Mouse (Mus musculus) heart, adult 9 months (tissue): ENCODE measurements around the gene Usp18.
A peak's percentile ranks its signal among the peaks of the same experiment; 100 is the strongest.

ENCODE experiments used
- DNase-seq, 2 experiments: peaks; one replicate each; pipeline ENCODE4 v3.0.0; 2022; ENCODE audit warnings: low spot score in 2 of 2

Usp18 gene

DNA sequence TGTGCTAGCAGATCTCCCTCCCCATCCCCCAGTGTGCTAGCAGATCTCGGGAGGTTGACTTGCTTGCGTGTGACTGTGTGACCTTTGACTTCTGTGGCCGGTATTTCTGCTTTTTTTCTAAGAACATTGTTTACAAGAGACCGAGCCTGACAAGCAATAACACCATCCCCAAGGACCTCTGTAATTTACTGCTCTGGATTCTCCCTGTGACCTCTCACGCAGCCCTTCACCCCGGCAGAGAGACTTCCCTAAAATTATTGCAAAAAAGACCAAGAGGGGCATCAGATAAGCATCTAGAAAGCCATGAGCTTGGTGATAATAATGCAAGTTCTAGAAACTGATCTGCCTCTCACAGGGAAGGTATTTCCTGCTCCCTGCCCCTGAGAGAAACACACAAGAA, 20.7 kb upstream of the Usp18 start:
- no peak for DNase-seq

DNA sequence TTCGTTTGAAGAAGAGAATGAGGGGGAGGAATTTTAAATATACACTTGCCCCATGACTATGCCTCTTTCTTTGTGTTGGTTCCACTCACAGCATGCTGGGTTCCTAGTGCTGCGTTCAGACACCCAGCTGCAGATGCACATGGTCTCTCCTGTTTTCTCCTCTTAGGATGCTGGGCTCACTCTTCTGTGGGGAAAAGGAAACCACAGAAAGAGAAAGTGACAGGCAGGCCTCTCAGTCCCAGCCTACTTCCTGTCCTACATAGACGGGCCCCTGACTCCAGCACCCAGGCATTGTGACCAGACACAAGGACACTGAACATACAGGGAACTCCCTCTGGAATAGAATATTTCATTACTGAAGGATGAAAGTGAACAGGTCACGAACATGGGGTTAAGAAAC, 19.7 kb upstream of the Usp18 start:
- no peak for DNase-seq

DNA sequence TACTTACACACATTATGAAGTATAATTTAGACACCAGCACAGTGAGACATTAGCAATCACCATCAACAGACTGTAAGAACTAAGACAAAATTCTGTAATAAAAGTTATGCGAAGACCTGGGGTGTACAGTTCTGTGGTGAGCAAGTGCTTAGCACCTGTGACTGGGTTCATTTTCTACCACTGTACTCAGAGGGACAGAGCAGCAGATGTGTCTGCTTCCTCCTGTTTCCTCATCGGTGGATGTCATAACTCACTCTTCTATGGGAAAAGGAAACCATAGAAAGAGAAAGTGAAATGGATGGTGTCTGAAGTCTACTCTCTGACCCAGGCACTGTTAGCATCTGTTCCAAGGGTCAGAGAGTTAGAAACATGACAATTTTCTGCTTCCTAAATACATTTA, 19.0 kb upstream of the Usp18 start:
- DNase-seq = no peak

DNA sequence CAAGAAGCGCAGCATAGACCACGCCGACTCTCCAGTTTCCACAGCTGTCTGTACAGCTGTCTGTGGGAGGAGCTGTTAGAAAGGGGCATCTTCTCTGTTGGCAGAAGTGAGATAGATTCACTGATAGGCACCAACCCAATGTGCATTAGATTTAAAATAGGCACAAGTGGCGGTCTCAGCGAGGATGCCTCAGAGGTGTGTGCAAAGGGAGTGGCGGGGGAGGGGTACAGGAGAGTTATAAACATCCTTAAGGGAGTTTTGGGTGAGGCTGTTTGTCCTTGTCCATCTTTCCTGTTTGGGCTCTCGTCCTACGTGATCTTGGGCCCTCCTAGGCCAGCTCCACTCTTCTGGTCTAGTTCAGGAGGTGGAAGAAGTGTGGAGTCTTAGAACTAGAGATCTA, 17.3 kb upstream of the Usp18 start:
- DNase-seq = no peak

DNA sequence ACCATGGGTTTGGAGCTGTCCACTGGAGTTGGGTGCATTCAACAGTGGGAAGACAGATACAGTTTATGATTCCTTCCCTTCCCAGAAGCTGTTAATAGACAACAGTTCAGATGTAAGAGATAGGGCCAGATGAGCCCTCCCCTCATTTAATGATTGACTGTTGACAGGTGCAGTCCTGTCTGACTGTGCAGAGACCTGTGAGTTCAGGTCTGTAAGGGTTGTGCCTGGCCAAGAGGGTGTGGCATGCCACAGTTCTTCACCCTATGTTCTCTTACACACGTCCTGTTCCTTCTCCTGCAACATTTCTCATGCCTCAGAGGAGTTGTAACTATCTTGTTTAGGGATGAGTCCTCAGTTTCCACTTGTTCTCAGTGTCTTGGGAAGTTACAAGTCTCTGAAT, 13.1 kb upstream of the Usp18 start:
- DNase-seq = no peak

DNA sequence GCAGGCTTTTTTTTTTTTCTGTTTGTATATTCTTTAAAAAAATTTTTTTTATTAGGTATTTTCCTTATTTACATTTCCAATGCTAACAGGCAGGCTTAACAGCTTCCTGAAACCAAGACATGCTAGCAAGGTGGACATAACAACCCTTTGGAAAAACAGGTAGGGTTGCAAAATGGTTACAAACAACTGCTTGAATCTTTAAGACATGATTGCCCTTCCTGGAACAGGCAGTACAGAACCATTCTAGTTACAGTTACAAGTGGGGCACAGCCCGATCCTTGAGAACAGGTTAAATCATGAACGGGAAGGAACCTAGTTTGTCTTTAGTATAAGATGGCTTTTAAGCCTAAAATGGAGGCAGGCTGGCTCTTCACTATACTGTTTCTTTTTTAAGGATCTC, 9.3 kb upstream of the Usp18 start:
- no peak for DNase-seq

DNA sequence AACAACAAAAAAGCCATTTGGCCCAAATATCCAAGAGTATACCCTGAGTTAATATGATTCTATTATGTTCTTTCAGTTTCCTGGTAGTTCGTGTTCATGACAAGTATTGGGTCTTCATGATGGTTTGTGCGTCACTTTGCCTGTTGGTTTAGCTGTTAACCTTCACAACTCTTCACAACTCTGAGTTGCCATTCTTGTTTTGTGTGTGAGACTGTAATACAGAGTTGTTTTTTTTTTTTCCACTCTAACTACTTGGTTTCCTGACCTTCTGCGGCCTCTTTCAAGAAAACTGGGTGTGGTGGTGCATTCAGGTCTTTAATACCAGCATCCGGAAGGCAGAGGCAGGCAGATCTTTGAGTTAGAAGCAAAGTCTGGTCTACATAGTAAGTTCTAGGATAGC, 7.5 kb upstream of the Usp18 start:
- no peak for DNase-seq

DNA sequence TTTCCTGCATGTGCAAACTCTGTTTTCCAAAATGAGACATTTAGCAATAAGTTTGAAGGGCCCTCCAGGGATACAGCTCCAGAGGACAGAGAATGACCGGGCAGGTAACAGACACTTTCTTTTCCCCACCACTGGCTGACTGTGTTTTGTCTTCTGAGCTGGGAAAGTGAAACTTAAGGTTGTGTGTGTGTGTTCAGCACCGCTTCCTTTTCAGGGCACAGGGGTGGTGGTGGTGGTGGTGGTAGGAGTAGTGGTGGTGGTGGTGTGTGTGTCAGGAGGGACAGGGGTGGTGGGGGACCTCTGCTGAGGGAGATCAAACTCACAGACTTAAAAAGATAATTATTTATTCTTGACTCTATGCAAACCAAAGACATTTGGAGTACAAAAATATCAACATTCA, 3.9 kb upstream of the Usp18 start:
- no peak for DNase-seq

DNA sequence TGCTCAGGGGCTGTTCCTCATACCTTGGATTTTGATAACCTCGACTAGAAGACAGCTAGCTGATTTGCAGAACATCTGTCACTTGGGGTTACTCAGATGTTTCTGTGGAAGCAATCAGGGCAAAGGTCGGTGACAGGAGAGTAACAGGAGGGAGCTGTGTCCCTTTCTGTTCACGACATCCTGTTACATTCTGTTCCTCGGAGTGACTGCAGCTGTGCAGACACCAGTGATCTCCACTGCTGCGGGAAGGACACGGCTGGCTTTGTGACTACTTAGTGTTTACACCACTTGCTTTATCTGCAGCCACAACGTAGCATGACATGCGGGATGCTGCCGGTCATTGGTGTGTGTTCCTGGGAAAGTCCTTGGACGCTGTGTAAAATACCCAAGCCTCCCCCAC, 2.5 kb upstream of the Usp18 start:
- DNase-seq = no peak

DNA sequence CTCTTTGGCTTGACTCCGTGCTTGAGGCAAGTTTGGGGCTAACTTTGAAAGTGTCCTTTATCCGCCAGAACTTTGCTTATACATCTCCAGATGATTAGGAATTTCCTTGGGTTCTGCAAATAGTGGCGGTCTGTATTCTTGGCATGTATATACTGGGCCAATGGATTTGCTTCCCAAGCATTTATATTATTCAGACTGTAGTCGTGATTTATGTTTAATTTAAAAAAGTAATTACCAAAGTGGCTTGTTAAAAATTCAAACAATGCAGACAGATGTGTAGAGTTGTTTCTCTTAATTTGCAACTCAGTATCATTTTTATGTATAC, 293 bp downstream of the Usp18 start:
- DNase-seq = no peak

DNA sequence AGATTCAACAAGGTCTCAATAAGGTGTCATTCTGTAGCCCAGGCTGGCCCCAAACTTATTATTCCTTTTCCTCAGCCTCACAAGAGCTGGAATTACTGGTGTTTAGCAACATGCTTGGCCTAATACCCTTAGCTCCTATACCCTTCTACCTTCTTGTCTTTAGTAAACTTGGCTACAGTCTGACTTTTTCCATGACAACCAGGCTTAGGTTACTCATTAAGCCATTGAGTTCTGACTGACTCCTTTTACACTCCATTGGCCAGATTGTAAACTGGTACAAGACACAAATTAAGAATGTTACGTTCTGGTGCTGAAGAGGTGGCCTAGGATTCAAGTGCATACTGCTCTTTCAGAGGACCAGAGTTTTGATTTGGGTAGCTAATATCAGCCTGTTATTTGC, 4.7 kb downstream of the Usp18 start:
- DNase-seq = no peak

DNA sequence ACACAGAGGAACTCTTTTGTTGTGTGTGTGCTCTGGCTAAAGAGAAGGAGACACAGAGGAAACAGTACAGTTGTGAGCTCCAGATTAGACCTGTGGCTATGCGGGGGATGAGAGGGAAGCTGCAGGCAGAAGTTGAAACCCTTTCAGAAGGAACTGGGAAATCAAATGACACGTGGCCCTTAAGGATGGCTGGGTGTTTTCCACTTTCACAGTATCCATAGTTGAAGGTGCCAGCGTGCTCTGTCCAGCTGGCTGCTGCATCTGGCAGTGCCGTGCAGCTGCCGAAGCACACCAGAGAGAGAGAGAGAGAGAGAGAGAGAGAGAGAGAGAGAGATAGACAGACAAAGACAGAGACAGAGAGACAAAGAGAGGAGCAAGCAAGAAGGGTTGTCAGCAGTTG, 5.5 kb downstream of the Usp18 start:
- no peak for DNase-seq

DNA sequence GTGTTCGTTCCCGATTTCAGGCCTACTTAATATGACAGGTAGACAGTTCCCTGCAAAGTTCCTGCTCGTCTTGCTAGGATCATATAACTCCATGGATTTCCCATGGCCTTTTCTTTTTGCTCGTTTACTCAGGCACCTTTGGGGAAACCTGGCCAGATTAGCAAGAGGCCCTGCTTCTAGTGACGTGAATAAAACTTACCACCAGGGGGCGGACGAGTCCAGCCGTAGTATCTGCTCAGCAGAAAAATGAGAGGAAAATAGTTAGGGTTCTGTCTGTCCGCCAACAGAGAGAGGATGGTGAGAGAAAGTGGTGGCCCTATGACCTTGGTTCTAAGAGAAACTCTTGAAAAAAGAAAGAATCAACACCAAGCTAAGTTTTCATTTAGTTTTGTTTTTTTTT, 14.8 kb downstream of the Usp18 start:
- peak; percentile 32 to 50 for DNase-seq

DNA sequence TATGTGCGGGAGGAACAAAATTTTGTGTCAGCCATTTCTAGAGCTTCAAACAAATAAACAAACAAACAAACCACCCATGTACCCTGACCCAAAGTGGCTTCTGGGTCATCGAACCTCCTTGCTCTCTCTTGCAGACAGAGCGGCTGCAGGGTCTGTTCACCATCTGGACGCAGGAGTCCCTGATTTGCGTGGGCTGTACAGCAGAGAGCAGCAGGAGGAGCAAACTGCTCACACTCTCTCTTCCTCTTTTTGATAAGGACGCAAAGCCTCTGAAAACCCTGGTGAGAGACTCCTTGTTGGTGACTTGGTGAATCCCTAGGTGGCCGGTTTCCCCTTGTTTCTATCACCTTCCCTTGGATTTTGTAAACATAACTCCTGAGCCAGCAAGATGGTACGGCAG, 15.5 kb downstream of the Usp18 start:
- DNase-seq = no peak

DNA sequence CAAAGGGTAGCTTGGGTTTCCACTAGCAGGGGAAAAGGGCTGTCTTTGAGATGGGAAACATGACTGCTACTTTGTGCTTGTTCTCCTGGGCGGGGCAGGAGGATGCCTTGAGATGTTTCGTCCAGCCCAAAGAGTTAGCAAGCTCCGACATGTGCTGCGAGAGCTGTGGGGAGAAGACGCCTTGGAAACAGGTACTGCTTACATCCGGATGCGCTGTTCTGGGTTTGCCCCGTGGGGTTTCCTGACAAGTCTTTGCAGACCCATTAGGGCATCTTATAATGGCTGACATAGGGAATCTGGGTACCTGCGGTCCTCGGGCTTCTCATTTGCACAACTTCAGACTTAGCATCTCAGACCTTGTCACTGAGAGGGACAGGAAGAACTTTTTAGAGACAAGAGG, 16.3 kb downstream of the Usp18 start:
- DNase-seq = no peak

DNA sequence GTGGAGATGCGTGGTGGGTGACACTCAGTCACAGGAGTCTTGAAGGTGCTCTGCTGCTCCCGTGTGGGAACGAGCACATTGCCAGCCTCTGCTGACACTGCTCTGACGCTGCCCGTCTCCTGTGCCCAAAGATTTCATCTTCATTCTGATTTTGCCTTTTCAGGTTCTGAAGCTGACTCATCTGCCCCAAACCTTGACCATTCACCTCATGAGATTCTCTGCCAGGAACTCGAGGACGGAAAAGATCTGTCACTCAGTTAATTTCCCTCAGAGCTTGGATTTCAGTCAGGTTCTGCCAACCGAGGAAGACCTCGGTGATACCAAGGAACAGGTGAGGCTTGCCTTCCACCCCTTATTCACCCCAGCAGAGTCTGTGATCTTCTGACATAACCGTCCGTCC, 16.8 kb downstream of the Usp18 start:
- DNase-seq = no peak

DNA sequence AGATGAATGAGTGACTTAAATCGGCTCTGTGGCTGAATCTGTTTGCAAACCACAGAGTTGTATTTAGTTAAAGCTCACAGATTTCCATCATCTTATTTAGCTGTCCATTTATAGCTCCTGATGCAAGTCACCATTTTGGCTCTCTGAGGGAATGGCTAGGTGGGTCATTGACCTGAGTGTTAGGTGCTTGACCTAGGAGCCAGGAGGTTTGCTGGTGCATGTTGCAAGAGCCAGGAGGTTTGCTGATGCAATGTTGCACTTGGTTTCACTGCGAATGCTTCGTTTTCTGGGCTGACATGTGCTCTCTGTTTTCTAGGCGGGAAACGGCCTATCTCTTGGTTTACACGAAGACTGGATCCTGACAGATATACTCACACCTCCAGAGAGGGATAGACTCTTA, 24.4 kb downstream of the Usp18 start:
- no peak for DNase-seq

DNA sequence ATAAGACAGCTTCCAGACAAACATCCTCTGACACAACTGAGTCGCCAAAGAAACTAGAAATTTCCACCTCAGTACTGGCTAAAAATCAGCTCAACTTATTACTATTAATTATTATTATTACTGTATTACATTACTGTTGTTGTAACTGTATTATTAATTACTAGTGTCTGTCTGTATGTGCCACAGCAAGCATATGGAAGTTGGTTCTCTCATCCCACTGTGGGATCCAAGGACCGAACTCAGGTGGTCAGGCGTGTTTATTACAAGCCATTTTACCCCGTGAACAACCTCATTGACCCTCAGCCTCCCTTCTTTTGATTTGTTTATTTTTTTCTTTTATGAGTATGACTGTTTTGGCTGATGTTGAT, 26.0 kb downstream of the Usp18 start:
- DNase-seq = no peak

DNA sequence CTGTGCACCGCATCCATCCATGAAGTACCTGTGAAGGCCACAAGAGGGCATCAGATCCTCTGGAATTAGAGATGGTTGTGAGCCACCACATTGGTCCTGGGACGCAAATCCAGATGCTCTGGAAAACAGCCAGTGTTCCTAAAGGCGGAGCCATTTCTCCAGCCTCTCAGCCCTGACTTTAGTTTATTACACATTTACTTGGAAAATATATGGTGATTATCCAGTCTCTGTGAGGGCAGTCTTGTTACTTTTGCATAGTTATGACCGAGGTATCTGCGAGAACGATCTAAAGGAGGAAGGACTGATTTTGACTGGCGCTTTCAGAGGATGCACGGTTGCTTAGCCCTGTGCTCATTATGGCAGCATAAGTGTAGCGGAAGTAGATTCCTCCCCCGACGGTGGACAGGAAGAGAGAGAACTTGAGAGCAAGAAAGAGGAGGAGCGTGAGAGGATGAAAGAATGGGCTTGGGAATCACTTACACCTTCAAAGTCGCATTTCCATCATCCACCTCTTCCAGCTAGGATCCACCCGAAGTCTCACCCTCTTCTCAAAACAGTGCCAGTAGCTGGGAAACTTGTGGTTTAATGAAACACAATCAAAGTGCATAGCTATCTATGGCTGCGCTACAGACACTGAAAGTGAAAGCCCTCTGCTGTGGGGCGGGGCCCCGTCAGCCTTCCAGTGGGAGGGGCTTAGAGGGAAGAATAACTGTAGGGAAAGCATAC, 26.5 kb downstream of the Usp18 start:
- peak; percentile 80 to 88 for DNase-seq

DNA sequence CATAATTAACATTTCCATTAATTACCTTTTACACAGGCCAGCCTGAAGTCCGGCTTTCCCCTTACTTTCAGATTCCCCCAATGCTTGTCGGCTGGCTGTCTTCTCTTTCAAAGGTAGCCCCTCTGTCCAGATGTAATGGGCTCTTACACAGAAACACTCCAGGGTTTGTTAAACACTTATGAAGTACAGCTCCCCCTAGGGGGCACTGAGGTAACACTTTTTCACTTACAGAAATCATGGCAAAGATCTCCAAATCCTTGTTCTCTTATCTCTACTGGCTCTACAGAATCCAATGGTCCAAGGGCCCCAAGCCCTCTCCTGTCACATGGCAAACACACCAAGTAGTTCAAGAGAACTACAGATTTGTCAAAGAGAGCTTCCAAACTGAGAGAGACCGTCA, 28.6 kb downstream of the Usp18 start:
- DNase-seq = peak in 1 of 2 experiments; percentile 14

DNA sequence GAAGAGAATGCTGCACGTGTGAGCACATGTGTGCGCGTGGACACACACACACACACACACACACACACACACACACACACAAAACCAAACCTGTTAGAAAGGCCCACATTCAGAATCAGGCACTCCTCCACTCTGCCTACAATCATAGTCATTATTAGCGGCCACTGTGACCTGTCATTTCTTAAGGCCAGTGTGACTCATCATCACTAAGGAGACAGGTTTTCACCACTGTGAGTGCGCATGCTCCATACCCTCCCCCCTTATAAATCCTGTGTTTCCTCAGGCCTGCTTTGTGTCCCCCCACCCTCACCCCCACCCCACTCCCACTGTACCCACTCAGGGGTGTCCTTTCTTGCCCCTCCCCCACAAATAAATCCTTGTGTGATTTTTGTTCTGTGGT, 38.4 kb downstream of the Usp18 start:
- DNase-seq = no peak

DNA sequence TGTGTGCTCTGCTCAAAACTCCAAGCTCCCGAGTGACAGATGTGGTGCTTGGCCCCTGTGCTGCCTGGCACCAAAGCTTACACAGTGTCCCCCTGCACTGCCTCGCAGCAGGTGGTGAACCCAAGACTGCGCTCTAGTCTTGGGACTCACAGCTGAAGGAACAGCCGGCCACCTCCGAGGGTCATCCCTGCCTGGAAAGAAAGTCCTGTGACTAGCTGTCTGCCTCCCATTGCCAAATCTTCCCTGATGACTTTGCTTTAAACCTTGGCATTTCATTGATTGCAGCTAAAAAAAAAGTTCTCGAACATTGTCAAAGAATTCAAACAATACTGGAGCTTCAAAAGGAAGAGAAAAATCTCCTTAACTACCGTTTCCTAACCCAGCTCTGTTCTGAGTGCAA, 53.6 kb downstream of the Usp18 start:
- DNase-seq = no peak

DNA sequence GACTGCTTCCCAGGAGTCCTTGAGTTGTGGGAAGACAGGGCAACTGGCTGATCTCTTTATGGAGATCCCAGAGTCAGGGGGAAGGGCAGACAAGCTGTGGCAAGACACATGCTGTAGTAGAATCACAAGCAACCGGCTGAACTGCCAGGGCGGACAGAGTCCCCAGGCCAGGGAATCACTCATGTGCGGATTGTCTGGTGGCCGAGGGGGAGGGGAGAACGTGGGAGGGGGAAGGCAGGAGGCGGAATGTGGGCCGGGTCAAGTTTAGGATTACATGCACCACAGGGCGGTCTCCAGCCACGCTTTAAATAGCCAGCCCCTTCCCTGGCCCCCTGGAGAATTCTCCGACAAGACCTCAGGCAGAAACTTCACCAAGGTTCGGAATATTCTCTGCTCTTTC, 54.2 kb downstream of the Usp18 start, which contains the start of gene Slc6a13:
Gene Slc6a13, plus strand, starts transcription at position 274 of the 400 bp plus-strand sequence.
- no peak for DNase-seq

DNA sequence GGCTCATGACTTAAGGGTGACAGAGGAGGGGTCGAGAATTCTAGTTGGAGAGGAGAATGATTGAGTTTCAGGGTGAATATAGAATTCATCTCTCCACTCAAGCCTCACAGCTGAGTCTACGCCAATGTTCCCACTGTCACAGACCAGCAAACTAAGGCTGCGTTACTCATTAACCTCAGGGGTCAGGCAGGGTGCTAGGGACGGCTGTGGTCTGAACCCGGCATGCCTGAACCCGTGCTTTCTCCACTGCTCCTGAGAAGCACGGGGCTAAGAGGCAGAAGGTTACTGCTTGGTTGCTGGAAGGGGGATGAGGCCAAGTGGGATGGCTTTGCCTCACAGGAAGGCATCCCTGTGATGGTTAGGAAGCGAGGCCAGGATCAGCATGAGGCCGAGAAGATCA, 54.8 kb downstream of the Usp18 start:
- no peak for DNase-seq
